Mouse (Mus musculus) megakaryocyte, embryonic 14.5 days (primary cell): Measurements from ENCODE around the gene Swsap1.

Source experiments
- FLI1 ChIP-seq: IDR thresholded peaks from 2 replicates; pipeline ENCODE4 v1.6.1; 2012; ENCODE audit warnings: low read length, inconsistent platforms, mixed read lengths
- GATA1 ChIP-seq: IDR thresholded peaks from 3 replicates; pipeline ENCODE4 v1.6.1; 2012; ENCODE audit warnings: mixed read lengths, low read length, inconsistent platforms, borderline replicate concordance

DNA sequence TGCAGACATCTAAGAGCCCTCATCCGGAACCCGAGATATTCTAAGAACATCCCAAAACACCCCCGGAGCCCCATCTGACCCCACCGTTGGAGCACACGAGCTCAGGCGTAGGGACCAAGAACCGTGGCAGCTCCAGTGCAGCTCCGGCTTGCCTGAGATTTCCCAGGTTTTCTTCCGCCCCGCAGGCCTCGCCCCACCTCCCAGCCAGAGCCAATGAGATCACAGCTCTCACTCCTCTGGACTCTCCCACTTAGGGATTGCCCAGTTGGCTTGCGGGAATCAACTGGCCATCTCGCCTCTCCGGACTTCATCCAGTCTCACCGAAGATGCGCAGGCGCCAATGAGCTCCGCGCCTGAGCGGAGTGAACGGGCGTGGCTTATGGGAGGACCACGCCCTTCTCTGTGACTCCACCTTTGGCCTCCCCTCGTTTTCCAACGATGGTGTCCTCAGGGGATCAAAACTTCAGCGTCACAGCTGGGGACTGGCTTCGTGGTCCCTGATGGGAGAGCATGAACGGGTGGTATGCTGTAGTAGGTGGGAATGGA, 28.3 kb upstream of the Swsap1 start, which contains the start of the genes Ccdc159 and Tmem205:
- TF ChIP-seq GATA1 (no peak), FLI1 (no peak)
